Mouse (Mus musculus) heart, adult 2 months (tissue): ENCODE measurements around the gene Cplx2. TPM values are rescaled to one million over a fixed set of nuclear protein-coding genes. Genes with fewer than 3 reads are reported as not detected.

Source experiments
- DNase-seq, 2 experiments: peaks; one replicate each; pipeline ENCODE4 v3.0.0; 2021
- H3K27ac ChIP-seq: fragments of 200-600 bp; 2 replicates; pipeline ENCODE4 v1.8.1; 2022
- H3K27me3 ChIP-seq: fragments of 200-500 bp; 2 replicates; pipeline ENCODE4 v1.6.1; 2012; ENCODE audit warnings: mild to moderate bottlenecking, low read length, inconsistent platforms, mixed read lengths; ENCODE audit not compliant: control insufficient read depth, insufficient read depth
- H3K36me3 ChIP-seq: fragments of 200-500 bp; 2 replicates; pipeline ENCODE4 v1.6.1; 2012; ENCODE audit warnings: low read length, inconsistent platforms; ENCODE audit not compliant: control insufficient read depth, insufficient read depth
- H3K4me1 ChIP-seq: fragments of 200-500 bp; 2 replicates; pipeline ENCODE4 v1.6.1; 2011; ENCODE audit warnings: low read length; ENCODE audit not compliant: control insufficient read depth, insufficient read depth
- H3K4me3 ChIP-seq: fragments of 200-600 bp; 2 replicates; pipeline ENCODE4 v1.8.1; 2022
- H3K79me2 ChIP-seq: fragments of 200-500 bp; replicated peaks from 2 replicates; pipeline ENCODE4 v1.6.1; 2012; ENCODE audit warnings: mild to moderate bottlenecking, inconsistent platforms, low read length, moderate library complexity, mixed read lengths; ENCODE audit not compliant: control insufficient read depth, insufficient read depth
- H3K9ac ChIP-seq: fragments of 200-500 bp; 2 replicates; pipeline ENCODE4 v1.6.1; 2012; ENCODE audit warnings: low read depth, mild to moderate bottlenecking, control low read depth, inconsistent platforms, low read length, mixed read lengths
- CTCF ChIP-seq: fragments of 200-600 bp; IDR thresholded peaks from 2 replicates; pipeline ENCODE4 v1.8.1; 2022; ENCODE audit warnings: antibody characterized with exemption, mild to moderate bottlenecking, moderate library complexity
- EP300 ChIP-seq: fragments of 200-500 bp; IDR thresholded peaks from 2 replicates; pipeline ENCODE4 v1.6.1; 2011; ENCODE audit warnings: low read depth, low read length, control low read depth; ENCODE audit not compliant: insufficient read depth
- POLR2A ChIP-seq: fragments of 200-500 bp; IDR thresholded peaks from 2 replicates; pipeline ENCODE4 v1.6.1; 2011; ENCODE audit warnings: mild to moderate bottlenecking, low read depth, low read length, control low read depth; ENCODE audit not compliant: insufficient read depth
- WGBS: fragments of 180-500 bp; shearing (Covaris S2); methylation state at CpG from one replicate; pipeline ENCODE4 v1.1.7; 2018; 5-methylcytosine and 5-hydroxymethylcytosine counted together
- intact Hi-C: fragments of 180-260 bp; cut with DNase I; formaldehyde crosslinking; loops from one replicate; pipeline ENCODE4 v1.15.1; 2025
- polyA plus RNA-seq: library from polyadenylated mRNA; depleted of rRNA; stranded (reverse); fragments of >200 nt; gene quantifications from 2 replicates; pipeline ENCODE4 v1.2.3, GENCODE M21; 2012
- total RNA-seq, 2 experiments: library from RNA; stranded (reverse); gene quantifications; 2 replicates each; pipeline ENCODE4 v1.2.3; 2021

The Cplx2 gene
- total and polyA plus RNA-seq, 3 experiments, result 2.3 to 3.0 (median 2.4) TPM

- no peaks in the 10 kb centered on the region for H3K79me2 ChIP-seq
- no peak for TF ChIP-seq CTCF
- TF ChIP-seq POLR2A, result no peak
- no peak for TF ChIP-seq EP300
- H3K36me3 ChIP-seq, result no peaks in the 10 kb centered on the region
- no peak overlapping the region for H3K9ac ChIP-seq
- 72% methylated on average over 8 of the region's 8 CpGs for WGBS
- no peaks in the 10 kb centered on the region for H3K27me3 ChIP-seq
- intact Hi-C loops, result no loop called here
- H3K4me1 ChIP-seq, result no peaks in the 10 kb centered on the region
- no peak overlapping the region for H3K4me3 ChIP-seq
- H3K27ac ChIP-seq, result no peak overlapping the region
- no peak for DNase-seq
These were observed 10.2 kb downstream of the Cplx2 start for GRCm38 (mm10) chr13:54381396-54381795.

DNA sequence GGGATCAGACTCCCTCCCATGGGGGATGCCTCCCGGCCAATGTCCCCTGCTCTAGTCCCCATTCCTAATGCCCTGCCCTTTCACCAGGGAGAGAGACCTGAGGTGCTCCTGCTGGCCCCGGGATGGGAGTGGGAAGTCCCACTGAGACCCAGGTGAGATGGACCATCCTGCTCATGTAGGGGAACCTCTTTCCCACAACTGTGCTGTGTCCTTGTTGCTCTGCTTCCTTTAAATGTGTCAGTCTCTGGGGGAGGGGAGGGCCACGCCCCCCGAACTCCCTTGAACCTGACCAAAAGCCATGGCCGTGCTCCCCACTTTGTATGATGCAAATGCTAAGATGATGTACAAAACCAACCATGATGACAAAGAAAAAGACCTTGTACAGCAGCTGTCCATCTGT lies 12.4 kb downstream of the Cplx2 start:
- DNase-seq, result no peak
- Histone ChIP-seq H3K27me3 (no peaks in the 10 kb centered on the region), H3K79me2 (no peaks in the 10 kb centered on the region), H3K4me3 (no peak overlapping the region), H3K9ac (no peak overlapping the region), H3K36me3 (no peaks in the 10 kb centered on the region), H3K27ac (no peak overlapping the region), H3K4me1 (no peaks in the 10 kb centered on the region)
- 65% methylated on average over 5 of the region's 5 CpGs for WGBS
- intact Hi-C loops, result no loop called here
- TF ChIP-seq CTCF (no peak), POLR2A (no peak), EP300 (no peak)

- Histone ChIP-seq H3K27me3 (no peaks in the 10 kb centered on the region), H3K4me3 (no peak overlapping the region), H3K9ac (no peak overlapping the region), H3K36me3 (no peaks in the 10 kb centered on the region), H3K4me1 (no peaks in the 10 kb centered on the region), H3K27ac (no peak overlapping the region), H3K79me2 (no peaks in the 10 kb centered on the region)
- 35% methylated on average over 5 of the region's 5 CpGs for WGBS
- intact Hi-C loops, result no loop called here
- no peak for DNase-seq
- no peak for TF ChIP-seq CTCF
- no peak for TF ChIP-seq EP300
- TF ChIP-seq POLR2A, result no peak
These were observed 13.4 kb downstream of the Cplx2 start for GRCm38 (mm10) chr13:54384518-54384917.

- intact Hi-C loops, result no loop called here
- 26% methylated on average over 19 of the region's 19 CpGs for WGBS
- Histone ChIP-seq H3K4me3 (no peak overlapping the region), H3K27me3 (no peaks in the 10 kb centered on the region), H3K36me3 (no peaks in the 10 kb centered on the region), H3K9ac (no peak overlapping the region), H3K79me2 (no peaks in the 10 kb centered on the region), H3K4me1 (no peaks in the 10 kb centered on the region), H3K27ac (no peak overlapping the region)
- TF ChIP-seq EP300 (no peak), POLR2A (no peak), CTCF (no peak)
- DNase-seq, result no peak
These were observed 14.2 kb downstream of the Cplx2 start for GRCm38 (mm10) chr13:54385008-54386004.

GRCm38 (mm10) chr13:54389971-54390564 lies 18.9 kb downstream of the Cplx2 start:
- no peak for TF ChIP-seq EP300
- TF ChIP-seq CTCF, result no peak
- TF ChIP-seq POLR2A, result no peak
- Histone ChIP-seq H3K36me3 (no peaks in the 10 kb centered on the region), H3K27ac (no peak overlapping the region), H3K27me3 (no peaks in the 10 kb centered on the region), H3K9ac (no peak overlapping the region), H3K4me1 (no peaks in the 10 kb centered on the region), H3K4me3 (no peak overlapping the region), H3K79me2 (no peaks in the 10 kb centered on the region)
- DNase-seq, result no peak
- 22% methylated on average over 8 of the region's 8 CpGs for WGBS
- intact Hi-C loops, result no loop called here

DNA sequence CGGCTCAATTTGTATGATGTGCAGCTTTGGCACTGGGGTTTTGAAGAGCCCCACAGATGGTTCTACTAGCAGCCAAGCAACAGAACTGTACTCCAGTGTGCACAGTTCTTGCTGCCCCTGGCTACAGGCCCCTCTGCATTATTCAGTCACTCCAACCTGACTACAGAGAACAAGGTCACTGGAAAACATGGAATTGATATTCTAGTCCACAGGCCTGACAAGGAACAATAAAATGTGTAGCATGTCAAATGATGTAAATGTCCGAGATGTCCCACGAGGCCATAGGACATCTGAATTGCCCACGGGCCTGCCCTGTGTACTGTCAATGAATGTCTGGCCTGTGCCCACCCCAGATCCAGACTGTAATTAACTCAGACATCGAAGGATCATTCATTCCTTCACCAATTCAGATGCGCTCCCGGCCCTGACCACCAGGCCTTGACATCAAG lies 19.4 kb downstream of the Cplx2 start:
- 85% methylated on average over 7 of the region's 7 CpGs for WGBS
- H3K36me3 ChIP-seq, result no peaks in the 10 kb centered on the region
- no peaks in the 10 kb centered on the region for H3K27me3 ChIP-seq
- no peak overlapping the region for H3K4me3 ChIP-seq
- no peak overlapping the region for H3K27ac ChIP-seq
- intact Hi-C loops, result no loop called here
- H3K9ac ChIP-seq, result no peak overlapping the region
- H3K79me2 ChIP-seq, result no peaks in the 10 kb centered on the region
- DNase-seq, result no peak
- H3K4me1 ChIP-seq, result no peaks in the 10 kb centered on the region
- TF ChIP-seq EP300 (no peak), POLR2A (no peak), CTCF (no peak)
